Mouse (Mus musculus) neural tube, embryonic 14.5 days (tissue): ENCODE data around the gene Cep295. TPM values are rescaled to one million over a fixed set of nuclear protein-coding genes. Genes with fewer than 3 reads are reported as not detected.
A peak's percentile ranks its signal among the peaks of the same experiment; 100 is the strongest.

Experiments used
- ATAC-seq: fragments of 200-750 bp; cut with Nextera tagmentation; 2 replicates; pipeline ENCODE4 v1.8.0; 2017; ENCODE audit warnings: low read depth, mild to moderate bottlenecking, moderate TSS enrichment, moderate library complexity
- H3K27ac ChIP-seq: fragments of 300-500 bp; sonication (generic); 2 replicates; pipeline ENCODE4 v1.5.1; 2014; ENCODE audit warnings: low read depth, mild to moderate bottlenecking, control low read depth, low read length, moderate library complexity, mixed read lengths
- H3K27me3 ChIP-seq: fragments of 300-500 bp; sonication (generic); 2 replicates; pipeline ENCODE4 v1.6.1; 2014; ENCODE audit warnings: low read length; ENCODE audit not compliant: control insufficient read depth, insufficient read depth
- H3K36me3 ChIP-seq: fragments of 300-500 bp; sonication (generic); 2 replicates; pipeline ENCODE4 v1.6.1; 2014; ENCODE audit warnings: low read length, mixed read lengths; ENCODE audit not compliant: control insufficient read depth, insufficient read depth
- H3K4me1 ChIP-seq: fragments of 300-500 bp; sonication (generic); 2 replicates; pipeline ENCODE4 v1.6.1; 2014; ENCODE audit warnings: low read length; ENCODE audit not compliant: control insufficient read depth, insufficient read depth
- H3K4me2 ChIP-seq: fragments of 300-500 bp; sonication (generic); 2 replicates; pipeline ENCODE4 v1.6.1; 2014; ENCODE audit warnings: mild to moderate bottlenecking, low read depth, low read length, control low read depth
- H3K4me3 ChIP-seq: fragments of 300-500 bp; sonication (generic); 2 replicates; pipeline ENCODE4 v1.5.1; 2014; ENCODE audit warnings: low read depth, low read length, control low read depth, mixed read lengths
- H3K9ac ChIP-seq: fragments of 300-500 bp; sonication (generic); replicated peaks from 2 replicates; pipeline ENCODE4 v1.6.1; 2014; ENCODE audit warnings: low read depth, mild to moderate bottlenecking, control low read depth, low read length, mixed read lengths
- H3K9me3 ChIP-seq: fragments of 300-500 bp; sonication (generic); 2 replicates; pipeline ENCODE4 v1.6.1; 2016; ENCODE audit warnings: low read length; ENCODE audit not compliant: control insufficient read depth
- WGBS: fragments of 180-500 bp; shearing (Covaris S2); extraction: QIAGEN DNeasy Blood & Tissue Kit; methylation state at CpG from one replicate; pipeline ENCODE4 v1.1.7; 2014; 5-methylcytosine and 5-hydroxymethylcytosine counted together
- microRNA-seq: library from miRNA; unstranded; fragments of <30 nt; microRNA quantifications from one replicate; pipeline ENCODE4, GENCODE M21; 2016
- polyA plus RNA-seq: library from polyadenylated mRNA; unstranded; fragments of >200 nt; fragmentation: Nextera tagmentation; extraction: Ambion mirVana; gene quantifications from 2 replicates; pipeline ENCODE4 v1.2.1, GENCODE M21; 2014

Cep295 gene
- polyA plus RNA-seq, 1 experiment from 2014 or later: 19.6 TPM

DNA sequence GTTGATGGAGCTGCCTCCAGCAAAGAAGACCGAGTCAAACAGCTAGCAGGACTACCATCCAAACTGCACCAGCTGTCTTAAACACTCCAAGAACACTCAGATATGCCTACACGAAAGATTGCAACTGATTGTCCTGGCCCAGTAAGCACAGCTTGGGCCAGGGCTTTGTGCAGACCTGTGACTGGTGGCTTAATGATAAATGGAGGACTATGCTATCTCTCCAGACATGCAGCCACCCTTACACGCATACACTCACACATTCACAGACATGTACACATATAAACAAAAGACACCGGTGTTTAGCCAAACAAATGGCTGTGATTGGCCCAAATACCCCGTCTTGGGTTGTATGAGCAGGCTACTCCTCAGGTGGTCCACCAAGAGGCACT lies 77.1 kb downstream of the Cep295 start:
- H3K4me1 ChIP-seq: peaks cover 15% of the 10 kb centered on the region
- WGBS: 48% methylated on average over 5 of the region's 5 CpGs
- peak overlapping the region; percentile 62; the same call in 1 of the 2 replicates for H3K27ac ChIP-seq
- no peaks in the 10 kb centered on the region for H3K9me3 ChIP-seq
- H3K4me2 ChIP-seq: peak overlapping the region; percentile 87
- 0 out of 2 replicates have a peak, but pooled peaks have one; percentile 1 for ATAC-seq
- H3K27me3 ChIP-seq: no peaks in the 10 kb centered on the region
- H3K4me3 ChIP-seq: peak overlapping the region; percentile 85
- H3K36me3 ChIP-seq: peaks cover 1% of the 10 kb centered on the region; the same call in 1 of the 2 replicates
- peak overlapping the region; percentile 90 for H3K9ac ChIP-seq

DNA sequence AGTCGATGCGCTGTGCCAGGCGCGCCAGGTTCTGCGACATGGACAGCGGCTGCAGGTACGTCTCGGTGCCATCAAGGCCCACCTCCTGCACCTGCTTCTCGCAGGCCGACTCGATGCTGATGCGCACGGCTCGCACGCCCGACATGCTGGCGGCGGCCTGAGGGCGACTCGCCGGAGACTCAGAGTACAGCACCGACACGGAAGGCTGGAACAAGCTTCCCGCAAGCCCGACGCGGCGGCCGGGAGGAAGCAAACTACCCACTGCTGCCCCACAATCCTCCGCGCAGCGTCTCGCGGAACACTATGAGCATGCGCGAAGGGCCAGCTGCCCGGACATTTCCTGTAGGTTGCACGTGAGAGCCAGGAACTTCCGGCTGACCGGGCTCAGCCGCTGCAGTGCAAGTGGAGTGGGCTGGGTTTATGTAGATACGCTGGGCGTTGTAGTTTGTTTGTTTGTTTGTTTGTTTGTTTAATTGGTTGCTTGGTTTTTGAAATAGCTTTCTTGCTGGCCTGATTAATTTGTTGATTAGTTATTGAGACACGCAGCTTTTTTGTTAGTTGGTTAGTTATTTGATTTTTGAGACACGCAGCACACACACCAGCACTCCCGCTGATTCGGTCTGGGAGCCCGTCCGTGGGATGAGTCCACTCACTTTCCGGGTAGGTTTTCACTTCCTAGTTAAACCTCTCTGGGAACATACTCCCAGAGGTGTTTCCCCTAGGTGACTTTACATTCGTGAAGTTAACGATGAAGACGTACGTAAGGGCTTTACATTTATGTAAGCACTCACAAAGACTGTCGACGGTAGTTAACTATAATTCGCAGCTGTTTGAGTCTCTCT lies 77.7 kb downstream of the Cep295 start, which contains the start of gene Med17:
Gene Med17 (minus strand): TSS at position 283 of the 842 bp plus-strand sequence.
- H3K9me3 ChIP-seq: no peaks in the 10 kb centered on the region
- peak within 1 kb of the TSS; percentile 82 for H3K27ac ChIP-seq
- H3K27me3 ChIP-seq: no peaks in the 10 kb centered on the region
- H3K9ac ChIP-seq: peak within 1 kb of the TSS; percentile 90
- ATAC-seq: peak; percentile 98
- peaks cover 15% of the 10 kb centered on the region for H3K4me1 ChIP-seq
- under 1% methylated on average over 57 of the region's 57 CpGs for WGBS
- H3K36me3 ChIP-seq: peaks cover 7% of the 10 kb centered on the region
- peak within 1 kb of the TSS; percentile 87 for H3K4me2 ChIP-seq
- peak within 1 kb of the TSS; percentile 85 for H3K4me3 ChIP-seq

DNA sequence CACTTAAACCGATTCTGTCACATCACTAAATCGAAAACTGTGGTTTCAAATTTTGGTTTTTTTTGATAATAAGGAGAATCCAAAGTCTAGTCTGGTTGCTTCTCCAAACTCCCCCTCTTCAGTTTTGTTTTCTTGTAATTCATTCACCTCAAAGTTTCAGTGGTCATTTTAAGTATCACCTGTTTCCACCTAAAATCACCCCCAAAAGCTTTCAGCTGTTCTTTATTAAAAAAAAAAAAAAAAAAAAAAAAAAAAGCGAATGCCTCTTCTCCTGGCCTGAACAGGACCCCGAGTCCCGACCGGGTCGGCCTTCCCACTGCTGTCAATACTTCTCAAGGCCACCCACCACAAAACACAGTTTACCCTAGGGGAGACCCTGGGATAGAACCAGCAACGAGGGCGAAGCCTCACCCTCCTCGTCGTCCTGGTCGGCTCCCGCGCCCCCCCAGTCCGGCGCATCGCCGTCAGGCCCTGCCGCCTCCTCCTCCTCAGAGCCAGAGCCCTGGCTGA lies 78.4 kb downstream of the Cep295 start:
- no peak for ATAC-seq
- WGBS: 10% methylated on average over 19 of the region's 19 CpGs
- H3K27me3 ChIP-seq: no peaks in the 10 kb centered on the region

DNA sequence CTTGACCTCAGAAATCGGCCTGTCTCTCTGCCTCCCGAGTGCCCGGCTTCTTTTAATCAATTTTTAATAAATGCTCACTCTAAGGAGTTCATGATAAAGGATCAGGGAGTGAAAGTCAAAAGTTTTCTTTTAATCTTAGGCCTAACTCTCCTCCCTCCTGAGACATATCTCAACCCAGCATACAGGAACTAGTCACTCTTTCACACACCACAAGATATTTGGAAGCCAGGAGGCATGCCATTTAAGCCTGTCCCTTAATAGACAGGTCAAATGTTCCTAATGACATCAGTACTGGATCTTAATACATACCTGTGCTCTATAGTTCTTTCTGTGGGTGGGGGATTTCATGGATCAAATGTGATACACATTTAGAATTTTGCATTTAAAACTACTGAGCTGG lies 79.2 kb downstream of the Cep295 start:
- no peak for ATAC-seq
- no peak overlapping the region for H3K27ac ChIP-seq
- no peak overlapping the region for H3K4me3 ChIP-seq
- H3K4me2 ChIP-seq: no peak overlapping the region
- no peaks in the 10 kb centered on the region for H3K9me3 ChIP-seq
- no peaks in the 10 kb centered on the region for H3K27me3 ChIP-seq
- H3K9ac ChIP-seq: no peak overlapping the region; the same call in 1 of the 2 replicates
- peaks cover 15% of the 10 kb centered on the region for H3K4me1 ChIP-seq
- 94% methylated on average over 3 of the region's 3 CpGs for WGBS
- peaks cover 23% of the 10 kb centered on the region for H3K36me3 ChIP-seq

More for the DNA sequence above, 78.4 kb downstream of the Cep295 start:
- peaks cover 15% of the 10 kb centered on the region for H3K4me1 ChIP-seq
- H3K9ac ChIP-seq: peak overlapping the region; percentile 90
- peak overlapping the region; percentile 82 for H3K27ac ChIP-seq
- peaks cover 14% of the 10 kb centered on the region for H3K36me3 ChIP-seq
- H3K9me3 ChIP-seq: no peaks in the 10 kb centered on the region
- H3K4me3 ChIP-seq: peak overlapping the region; percentile 85
- H3K4me2 ChIP-seq: peak overlapping the region; percentile 87

DNA sequence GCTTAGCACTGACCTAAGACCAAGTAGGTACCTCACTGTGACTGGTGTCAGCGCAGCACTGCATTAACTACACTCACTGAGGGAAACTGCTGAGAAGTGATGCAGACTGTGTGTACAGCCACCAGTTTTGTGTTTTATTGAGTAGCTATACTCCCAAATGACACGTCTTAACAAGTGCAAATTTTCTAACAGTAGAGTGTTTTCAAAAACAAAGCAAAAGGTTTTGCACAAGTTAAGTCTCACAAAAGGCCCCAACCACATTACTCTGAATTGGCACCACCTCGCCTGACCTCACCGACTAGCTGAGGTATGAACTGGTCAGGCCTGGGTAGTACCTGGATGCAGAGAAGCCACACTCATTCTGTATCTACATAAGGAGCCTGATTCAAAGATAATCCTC lies 80.7 kb downstream of the Cep295 start:
- peaks cover 15% of the 10 kb centered on the region for H3K4me1 ChIP-seq
- no peak overlapping the region for H3K27ac ChIP-seq
- no peaks in the 10 kb centered on the region for H3K27me3 ChIP-seq
- no peaks in the 10 kb centered on the region for H3K9me3 ChIP-seq
- WGBS: 94% methylated on average over 4 of the region's 4 CpGs
- peaks cover 38% of the 10 kb centered on the region for H3K36me3 ChIP-seq
- H3K4me3 ChIP-seq: no peak overlapping the region
- no peak overlapping the region for H3K4me2 ChIP-seq
- no peak for ATAC-seq
- no peak overlapping the region for H3K9ac ChIP-seq

DNA sequence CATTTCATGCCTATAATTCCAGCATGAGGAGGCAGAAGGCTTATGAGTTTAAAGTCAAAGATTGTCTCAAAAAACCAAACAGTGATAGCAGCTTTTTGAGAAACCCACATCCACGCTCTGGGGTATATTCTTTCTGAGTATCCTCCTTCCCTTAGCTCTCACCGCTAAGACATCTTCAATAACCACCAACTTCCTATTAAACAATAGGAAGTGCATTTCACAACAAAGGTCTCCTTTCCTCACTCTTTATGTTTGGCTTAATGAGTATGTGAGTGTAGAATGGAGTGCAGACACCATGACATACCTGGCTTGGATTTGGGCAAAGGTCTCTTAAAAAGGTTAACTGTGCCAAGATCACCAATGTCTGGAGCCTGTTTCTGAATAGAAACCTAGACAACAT lies 83.6 kb downstream of the Cep295 start:
- Histone ChIP-seq H3K9me3 (no peaks in the 10 kb centered on the region), H3K4me1 (peaks cover 6% of the 10 kb centered on the region), H3K4me2 (no peak overlapping the region), H3K27ac (no peak overlapping the region), H3K27me3 (no peaks in the 10 kb centered on the region), H3K36me3 (peaks cover 60% of the 10 kb centered on the region), H3K9ac (no peak overlapping the region), H3K4me3 (no peak overlapping the region)
- WGBS: 97% methylated on average over 2 of the region's 2 CpGs
- ATAC-seq: no peak

Small RNAs within 50 kb of the gene (microRNA-seq; reads per million reads assigned to microRNA genes)
- not detected for gene Gm49349
- gene mmu-mir-7650: not detected

Other genes starting within 250 kb of the Cep295 start
- gene Hephl1, start 245.7 kb downstream of the Cep295 start, polyA plus RNA-seq: 0.07 TPM in 1 of 2 replicates, not detected in the other
- gene Vstm5, start 118.7 kb downstream of the Cep295 start, polyA plus RNA-seq: 32.9 and 41.8 TPM in 2 replicates
- 33.0 and 41.8 TPM in 2 replicates for gene Med17, start 77.9 kb downstream of the Cep295 start, polyA plus RNA-seq
- 48.1 and 49.2 TPM in 2 replicates for gene Taf1d, start 51.6 kb downstream of the Cep295 start, polyA plus RNA-seq
- 13.4 and 13.6 TPM in 2 replicates for gene 4931406C07Rik, start 51.3 kb downstream of the Cep295 start, polyA plus RNA-seq
- 1.6 TPM in 2 replicates for gene Smco4, start 135.6 kb upstream of the Cep295 start, polyA plus RNA-seq